Mouse (Mus musculus) liver, embryonic 14.5 days (tissue): ENCODE measurements around the gene Csnk1g1. TPM values are rescaled to one million over a fixed set of nuclear protein-coding genes. Genes with fewer than 3 reads are reported as not detected.

ENCODE experiments used
- ATAC-seq: fragments of 200-750 bp; cut with Nextera tagmentation; 2 replicates; pipeline ENCODE4 v1.8.0; 2017; ENCODE audit warnings: moderate number of reproducible peaks, mild to moderate bottlenecking, moderate library complexity; ENCODE audit not compliant: insufficient read depth
- DNase-seq, 3 experiments: peaks; one replicate each; pipeline ENCODE4 v3.0.0-alpha.2; 2012 to 2013; ENCODE audit warnings: low read depth in 3 of 3, low spot score in 3 of 3
- H3K27ac ChIP-seq: fragments of 300-500 bp; sonication (generic); 2 replicates; pipeline ENCODE4 v1.5.1; 2014; ENCODE audit warnings: moderate library complexity, mild to moderate bottlenecking, control low read depth, inconsistent platforms
- H3K27me3 ChIP-seq: fragments of 300-500 bp; sonication (generic); 2 replicates; pipeline ENCODE4 v1.6.1; 2014; ENCODE audit warnings: mild to moderate bottlenecking, low read length, moderate library complexity; ENCODE audit not compliant: control insufficient read depth, insufficient read depth
- H3K36me3 ChIP-seq: fragments of 300-500 bp; sonication (generic); replicated peaks from 2 replicates; pipeline ENCODE4 v1.6.1; 2014; ENCODE audit warnings: low read depth; ENCODE audit not compliant: control insufficient read depth, insufficient read depth
- H3K4me1 ChIP-seq, 2 experiments: fragments of 200-500 bp in 1 of 2; fragments of 300-500 bp in 1 of 2; sonication (generic) in 1 of 2; replicated peaks; 2 replicates each; pipeline ENCODE4 v1.6.1; 2012 to 2014; ENCODE audit warnings: antibody characterized with exemption in 1 of 2, inconsistent platforms in 1 of 2, low read length in 1 of 2; ENCODE audit not compliant: control insufficient read depth in 2 of 2, insufficient read depth in 2 of 2
- H3K4me2 ChIP-seq: fragments of 300-500 bp; sonication (generic); 2 replicates; pipeline ENCODE4 v1.6.1; 2014; ENCODE audit warnings: low read depth, mild to moderate bottlenecking, control low read depth, moderate library complexity
- H3K4me3 ChIP-seq, 2 experiments: fragments of 200-500 bp in 1 of 2; fragments of 300-500 bp in 1 of 2; sonication (generic) in 1 of 2; 2 replicates each; pipeline ENCODE4 v1.5.1; 2012 to 2014; ENCODE audit warnings: low read depth in 2 of 2, low read length in 2 of 2, mild to moderate bottlenecking in 2 of 2, control low read depth in 1 of 2, inconsistent platforms in 1 of 2, moderate library complexity in 1 of 2; ENCODE audit not compliant: insufficient read depth in 1 of 2
- H3K9ac ChIP-seq: fragments of 300-500 bp; sonication (generic); replicated peaks from 2 replicates; pipeline ENCODE4 v1.6.1; 2014; ENCODE audit warnings: mild to moderate bottlenecking, control low read depth, moderate library complexity
- H3K9me3 ChIP-seq: fragments of 300-500 bp; sonication (generic); 2 replicates; pipeline ENCODE4 v1.6.1; 2016; ENCODE audit warnings: low read length, mixed read lengths; ENCODE audit not compliant: control insufficient read depth
- CTCF ChIP-seq: IDR thresholded peaks from 2 replicates; pipeline ENCODE4 v1.5.1; 2016; ENCODE audit warnings: antibody characterized with exemption, low read depth, control low read depth
- EP300 ChIP-seq: IDR thresholded peaks from 2 replicates; pipeline ENCODE4 v1.6.1; 2016; ENCODE audit warnings: antibody characterized with exemption, low read depth
- WGBS: fragments of 180-500 bp; shearing (Covaris S2); extraction: QIAGEN DNeasy Blood & Tissue Kit; methylation state at CpG from one replicate; pipeline ENCODE4 v1.1.7; 2014; ENCODE audit not compliant: insufficient replicate concordance; 5-methylcytosine and 5-hydroxymethylcytosine counted together
- polyA plus RNA-seq, 2 experiments: library from polyadenylated mRNA; depleted of rRNA in 1 of 2; stranded (reverse) in 1 of 2; unstranded in 1 of 2; fragments of >200 nt; fragmentation: Nextera tagmentation in 1 of 2; extraction: Ambion mirVana in 1 of 2; gene quantifications; 2 replicates each; pipeline versions ENCODE4 v1.2.1 to v1.2.3; 2012 to 2014

Csnk1g1 gene
- polyA plus RNA-seq, 2 experiments: 2.5 to 3.5 TPM

DNA sequence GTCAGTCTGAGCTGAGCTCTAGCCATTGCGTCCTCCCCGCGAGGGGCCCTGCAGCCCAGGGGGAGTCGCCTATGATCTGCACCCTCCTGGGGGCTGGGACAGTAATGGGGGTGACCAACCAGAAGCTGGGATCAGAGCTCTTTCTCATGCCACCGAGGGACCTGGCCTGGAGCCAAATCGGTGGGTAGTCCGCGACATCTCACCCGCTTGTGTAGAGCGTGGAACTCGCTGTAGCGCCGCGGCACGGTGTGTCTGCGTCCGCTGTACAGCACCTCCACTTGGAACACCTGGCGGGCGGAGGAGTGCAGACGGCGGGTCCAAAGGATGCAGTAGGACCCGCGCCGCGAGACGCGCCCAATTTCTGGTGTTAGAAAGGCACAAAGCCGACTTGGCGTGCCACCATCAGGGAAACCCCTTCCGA lies 160.3 kb downstream of the Csnk1g1 start:
- H3K9ac ChIP-seq: peak overlapping the region; percentile 97
- peak overlapping the region; percentile 81 for H3K4me2 ChIP-seq
- 2% methylated on average over 30 of the region's 30 CpGs for WGBS
- H3K4me3 ChIP-seq: peak overlapping the region; percentile 79 to 93
- peak overlapping the region; percentile 71 for H3K27ac ChIP-seq
- H3K4me1 ChIP-seq: peaks cover 15 to 22% of the 10 kb centered on the region in 2 experiments
- ATAC-seq: peak; percentile 42
- no peak for DNase-seq
- TF ChIP-seq EP300: no peak
- peak; percentile 41 for TF ChIP-seq CTCF
- H3K36me3 ChIP-seq: peaks cover 38% of the 10 kb centered on the region
- no peaks in the 10 kb centered on the region for H3K9me3 ChIP-seq
- H3K27me3 ChIP-seq: peaks cover 8% of the 10 kb centered on the region

DNA sequence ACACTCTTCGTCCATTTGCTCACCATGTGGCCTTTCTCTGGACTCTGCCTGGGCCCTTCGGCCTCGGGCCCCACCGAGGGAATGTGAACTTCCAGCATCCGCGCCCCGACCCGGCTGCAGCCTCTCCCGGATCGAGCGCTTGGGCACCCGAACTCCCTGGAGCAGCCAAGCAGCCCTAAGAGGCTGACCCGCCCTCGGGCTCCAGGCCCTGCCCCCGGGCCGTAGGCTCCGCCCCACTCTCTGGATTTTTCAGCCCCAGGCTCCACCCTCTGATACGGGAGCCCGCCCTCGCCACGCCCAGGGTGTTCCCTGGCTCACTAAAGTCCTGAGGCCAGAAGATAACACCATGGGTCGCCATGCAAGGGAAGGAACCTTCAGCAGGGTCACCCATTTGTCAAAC lies 160.9 kb downstream of the Csnk1g1 start, which contains the start of gene Snx22:
Gene Snx22, minus strand, starts transcription at position 137 of the 400 bp plus-strand sequence.
- ATAC-seq: peak; percentile 95
- H3K4me1 ChIP-seq: peaks cover 15 to 22% of the 10 kb centered on the region in 2 experiments

DNA sequence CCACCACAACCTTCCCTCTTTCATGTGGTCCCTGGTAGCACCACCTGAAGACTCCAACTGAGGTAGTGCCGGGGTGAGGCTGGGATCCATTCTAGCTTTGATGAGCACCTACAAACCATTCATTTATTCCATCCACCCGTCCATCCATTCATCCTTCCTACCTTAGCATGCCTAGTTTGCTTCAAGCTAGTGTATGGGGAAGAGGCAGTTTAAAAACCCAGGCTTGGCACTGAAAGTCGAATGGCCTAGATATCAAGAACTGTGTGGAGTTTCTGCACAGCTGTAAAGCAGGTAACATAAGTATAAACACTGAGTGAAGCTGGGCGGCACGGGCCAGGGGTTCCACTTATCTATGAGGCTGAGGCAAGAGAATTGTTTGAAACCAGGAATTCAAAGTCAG lies 161.4 kb downstream of the Csnk1g1 start:
- peak overlapping the region; percentile 15 to 93; a peak in 3 of 4 replicates for H3K4me3 ChIP-seq
- peaks cover 30% of the 10 kb centered on the region for H3K36me3 ChIP-seq
- WGBS: 45% methylated on average over 5 of the region's 5 CpGs
- peak overlapping the region; percentile 92 for H3K27ac ChIP-seq
- H3K9ac ChIP-seq: peak overlapping the region; percentile 48
- no peaks in the 10 kb centered on the region for H3K9me3 ChIP-seq
- ATAC-seq (peak; percentile 42; the same call in 1 of the 2 replicates), DNase-seq (no peak)
- H3K27me3 ChIP-seq: peaks cover 8% of the 10 kb centered on the region
- peak overlapping the region; percentile 81 for H3K4me2 ChIP-seq
- H3K4me1 ChIP-seq: peaks cover 15 to 22% of the 10 kb centered on the region in 2 experiments
- TF ChIP-seq CTCF: no peak
- TF ChIP-seq EP300: no peak

More for the DNA sequence above, 160.9 kb downstream of the Csnk1g1 start, which contains the start of gene Snx22:
- peak within 1 kb of the TSS; percentile 97 for H3K9ac ChIP-seq
- peak within 1 kb of the TSS; percentile 79 to 93 for H3K4me3 ChIP-seq
- peaks cover 8% of the 10 kb centered on the region for H3K27me3 ChIP-seq
- H3K27ac ChIP-seq: peak within 1 kb of the TSS; percentile 92
- under 1% methylated on average over 22 of the region's 22 CpGs for WGBS
- H3K36me3 ChIP-seq: peaks cover 32% of the 10 kb centered on the region
- H3K4me2 ChIP-seq: peak within 1 kb of the TSS; percentile 81
- no peaks in the 10 kb centered on the region for H3K9me3 ChIP-seq
- peak; percentile 92 to 94 (median 93) for DNase-seq
- TF ChIP-seq CTCF: no peak
- TF ChIP-seq EP300: peak; percentile 59; the same call in 1 of the 2 replicates

GRCm38 (mm10) chr9:66072754-66073153 lies 164.0 kb downstream of the Csnk1g1 start:
- WGBS: 80% methylated on average over 7 of the region's 7 CpGs
- Histone ChIP-seq H3K4me3 (no peak overlapping the region), H3K27ac (no peak overlapping the region), H3K9ac (no peak overlapping the region), H3K9me3 (no peaks in the 10 kb centered on the region), H3K27me3 (peaks cover 14% of the 10 kb centered on the region), H3K36me3 (peaks cover 4% of the 10 kb centered on the region), H3K4me2 (no peak overlapping the region), H3K4me1 (peaks cover 17 to 19% of the 10 kb centered on the region in 2 experiments)
- ATAC-seq (no peak), DNase-seq (no peak)
- TF ChIP-seq EP300 (no peak), CTCF (no peak)

- Histone ChIP-seq H3K9me3 (no peaks in the 10 kb centered on the region), H3K4me2 (no peak overlapping the region), H3K4me1 (peaks cover 0 to 4% of the 10 kb centered on the region in 2 experiments; a peak in 2 of 4 replicates), H3K27ac (no peak overlapping the region), H3K27me3 (peaks cover 21% of the 10 kb centered on the region), H3K9ac (no peak overlapping the region), H3K4me3 (no peak overlapping the region), H3K36me3 (no peaks in the 10 kb centered on the region)
- DNase-seq (no peak), ATAC-seq (no peak)
- 69% methylated on average over 3 of the region's 3 CpGs for WGBS
- no peak for TF ChIP-seq EP300
- no peak for TF ChIP-seq CTCF
Measured at GRCm38 (mm10) chr9:66078072-66078471, 169.3 kb downstream of the Csnk1g1 start.
